Mouse (Mus musculus) embryonic facial prominence, embryonic 11.5 days (tissue): ENCODE data around the gene Pip4k2a. TPM values are rescaled to one million over a fixed set of nuclear protein-coding genes. Genes with fewer than 3 reads are reported as not detected.

Experiments used
- ATAC-seq: fragments of 200-750 bp; cut with Nextera tagmentation; replicated peaks from 2 replicates; pipeline ENCODE4 v1.8.0; 2017; ENCODE audit warnings: low read depth; ENCODE audit not compliant: insufficient number of reproducible peaks, low FRiP score, low TSS enrichment
- DNase-seq: peaks from one replicate; pipeline ENCODE4 v3.0.0-alpha.2; 2015; ENCODE audit warnings: low spot score
- H3K27ac ChIP-seq: fragments of 300-500 bp; sonication (generic); replicated peaks from 2 replicates; pipeline ENCODE4 v1.5.1; 2014; ENCODE audit warnings: mild to moderate bottlenecking, low read depth, low read length, control low read depth
- H3K27me3 ChIP-seq: fragments of 300-500 bp; sonication (generic); 2 replicates; pipeline ENCODE4 v1.6.1; 2014; ENCODE audit warnings: mild to moderate bottlenecking, low read length, moderate library complexity, mixed read lengths; ENCODE audit not compliant: control insufficient read depth, insufficient read depth
- H3K36me3 ChIP-seq: fragments of 300-500 bp; sonication (generic); replicated peaks from 2 replicates; pipeline ENCODE4 v1.6.1; 2014; ENCODE audit warnings: low read depth, mild to moderate bottlenecking, low read length, moderate library complexity, mixed read lengths; ENCODE audit not compliant: control insufficient read depth, insufficient read depth
- H3K4me1 ChIP-seq: fragments of 300-500 bp; sonication (generic); 2 replicates; pipeline ENCODE4 v1.6.1; 2014; ENCODE audit warnings: low read length, mixed read lengths; ENCODE audit not compliant: control insufficient read depth, insufficient read depth
- H3K4me2 ChIP-seq: fragments of 300-500 bp; sonication (generic); 2 replicates; pipeline ENCODE4 v1.6.1; 2014; ENCODE audit warnings: low read depth, mild to moderate bottlenecking, control low read depth, low read length, moderate library complexity
- H3K4me3 ChIP-seq: fragments of 300-500 bp; sonication (generic); 2 replicates; pipeline ENCODE4 v1.5.1; 2014; ENCODE audit warnings: low read depth, low read length, control low read depth
- H3K9ac ChIP-seq: fragments of 300-500 bp; sonication (generic); replicated peaks from 2 replicates; pipeline ENCODE4 v1.6.1; 2014; ENCODE audit warnings: mild to moderate bottlenecking, control low read depth, low read length
- H3K9me3 ChIP-seq: fragments of 300-500 bp; sonication (generic); replicated peaks from 2 replicates; pipeline ENCODE4 v1.6.1; 2016; ENCODE audit warnings: mild to moderate bottlenecking, low read length, inconsistent platforms, mixed read lengths; ENCODE audit not compliant: control insufficient read depth
- WGBS: fragments of 180-500 bp; shearing (Covaris S2); extraction: QIAGEN DNeasy Blood & Tissue Kit; methylation state at CpG from one replicate; pipeline ENCODE4 v1.1.7; 2014; 5-methylcytosine and 5-hydroxymethylcytosine counted together
- polyA plus RNA-seq: library from polyadenylated mRNA; unstranded; fragments of >200 nt; fragmentation: Nextera tagmentation; extraction: Ambion mirVana; gene quantifications from 2 replicates; pipeline ENCODE4 v1.2.1, GENCODE M21; 2014

The Pip4k2a gene
- polyA plus RNA-seq, 1 experiment from 2014 or later, result 9.7 TPM

- Histone ChIP-seq H3K27ac (no peak overlapping the region), H3K9ac (no peak overlapping the region), H3K4me3 (no peak overlapping the region), H3K27me3 (no peaks in the 10 kb centered on the region), H3K4me2 (no peak overlapping the region), H3K36me3 (no peaks in the 10 kb centered on the region), H3K9me3 (no peaks in the 10 kb centered on the region), H3K4me1 (no peaks in the 10 kb centered on the region)
- ATAC-seq (no peak), DNase-seq (no peak)
- 81% methylated on average over 10 of the region's 10 CpGs for WGBS
Measured at GRCm38 (mm10) chr2:18977201-18977805, 20.6 kb downstream of the Pip4k2a start.

DNA sequence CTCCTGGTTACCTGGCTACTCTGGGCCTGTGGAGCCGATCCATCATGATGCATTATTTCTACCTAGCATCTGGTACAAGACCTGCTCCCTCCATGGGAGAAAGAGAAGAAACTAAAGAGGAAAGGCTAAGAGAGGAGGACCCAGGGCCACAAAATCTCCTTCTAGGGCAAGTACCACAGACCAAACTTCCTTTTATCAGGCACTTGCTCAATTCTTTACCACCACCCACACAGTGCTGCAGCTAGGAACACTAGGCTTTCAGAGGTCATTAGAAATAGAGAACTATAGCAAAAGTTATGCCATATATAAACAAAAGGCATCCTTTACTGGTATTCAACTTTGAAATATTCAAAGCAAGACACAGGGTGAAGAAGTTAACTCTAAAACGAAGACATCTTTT is 21.8 kb downstream of the Pip4k2a start:
- no peaks in the 10 kb centered on the region for H3K4me1 ChIP-seq
- no peak overlapping the region for H3K4me3 ChIP-seq
- H3K9ac ChIP-seq, result no peak overlapping the region
- H3K4me2 ChIP-seq, result no peak overlapping the region
- no peak overlapping the region for H3K27ac ChIP-seq
- H3K9me3 ChIP-seq, result no peaks in the 10 kb centered on the region
- H3K36me3 ChIP-seq, result no peaks in the 10 kb centered on the region
- H3K27me3 ChIP-seq, result no peaks in the 10 kb centered on the region
- 87% methylated on average over 2 of the region's 2 CpGs for WGBS
- DNase-seq, result no peak
- no peak for ATAC-seq

DNA sequence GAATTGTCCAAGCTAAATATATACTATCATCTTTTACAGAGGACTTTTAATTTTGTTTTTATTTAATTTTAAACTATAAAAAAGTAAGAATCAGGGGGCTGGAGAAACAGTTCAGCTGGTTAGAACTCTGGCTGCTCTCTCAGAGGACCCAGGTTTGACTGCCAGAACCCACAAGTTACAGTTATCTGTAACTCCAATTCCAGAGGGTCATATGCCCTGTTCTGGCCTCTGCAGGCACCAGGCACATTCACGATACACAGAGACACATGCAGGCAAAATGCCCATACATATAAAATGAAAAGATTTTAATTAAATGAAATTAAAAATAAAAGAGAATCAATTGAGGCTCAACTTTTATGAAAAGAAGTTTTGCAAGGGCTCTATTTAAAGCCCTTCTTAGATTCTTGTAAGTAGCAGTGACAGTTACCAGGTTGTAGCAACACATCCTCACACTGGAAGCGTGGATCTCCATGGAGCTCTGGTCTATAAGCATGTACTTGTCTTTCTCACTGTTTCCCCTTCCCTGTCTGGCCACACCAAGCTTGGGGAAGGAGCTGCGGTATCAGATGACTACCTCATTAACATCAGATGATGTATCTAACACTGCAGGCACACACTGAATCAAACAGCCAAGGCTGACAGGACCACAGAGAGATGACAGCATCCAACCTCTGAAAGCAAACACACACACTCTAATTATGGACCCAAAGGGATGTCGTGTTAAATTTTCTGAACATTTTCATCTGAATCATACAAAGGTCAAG is 22.9 kb downstream of the Pip4k2a start:
- Histone ChIP-seq H3K4me1 (no peaks in the 10 kb centered on the region), H3K4me2 (no peak overlapping the region), H3K36me3 (no peaks in the 10 kb centered on the region), H3K4me3 (no peak overlapping the region), H3K9me3 (no peaks in the 10 kb centered on the region), H3K9ac (no peak overlapping the region), H3K27me3 (no peaks in the 10 kb centered on the region), H3K27ac (no peak overlapping the region)
- ATAC-seq (no peak), DNase-seq (no peak)
- 42% methylated on average over 4 of the region's 4 CpGs for WGBS

GRCm38 (mm10) chr2:18971564-18971963 is 26.4 kb downstream of the Pip4k2a start:
- no peaks in the 10 kb centered on the region for H3K27me3 ChIP-seq
- no peak overlapping the region for H3K4me3 ChIP-seq
- H3K36me3 ChIP-seq, result no peaks in the 10 kb centered on the region
- H3K4me1 ChIP-seq, result no peaks in the 10 kb centered on the region
- H3K9me3 ChIP-seq, result no peaks in the 10 kb centered on the region
- no peak overlapping the region for H3K9ac ChIP-seq
- H3K27ac ChIP-seq, result no peak overlapping the region
- DNase-seq (no peak), ATAC-seq (no peak)
- 85% methylated on average over 3 of the region's 3 CpGs for WGBS
- H3K4me2 ChIP-seq, result no peak overlapping the region

DNA sequence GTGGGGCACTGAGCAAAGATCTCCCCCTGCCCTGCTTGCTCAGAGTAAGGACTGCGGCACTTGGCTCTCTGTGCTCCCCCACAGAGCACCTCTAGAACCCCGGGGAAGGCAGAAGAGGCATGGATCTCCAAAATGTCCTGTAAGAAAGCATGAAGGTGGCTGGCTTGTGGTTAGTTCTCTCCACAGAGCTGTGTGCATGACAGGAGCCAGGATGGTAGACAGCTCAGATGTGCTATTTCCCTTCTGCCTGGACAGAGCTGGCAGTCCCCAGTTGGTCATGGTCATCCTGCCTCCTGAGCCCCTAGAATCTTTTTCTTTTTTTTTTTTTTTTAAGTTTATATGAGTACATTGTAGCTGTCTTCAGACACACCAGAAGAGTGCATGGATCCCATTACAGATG is 27.5 kb downstream of the Pip4k2a start:
- H3K27ac ChIP-seq, result no peak overlapping the region
- H3K36me3 ChIP-seq, result no peaks in the 10 kb centered on the region
- no peak overlapping the region for H3K4me3 ChIP-seq
- no peaks in the 10 kb centered on the region for H3K9me3 ChIP-seq
- 88% methylated on average over 2 of the region's 2 CpGs for WGBS
- no peak overlapping the region for H3K9ac ChIP-seq
- DNase-seq (no peak), ATAC-seq (no peak)
- no peaks in the 10 kb centered on the region for H3K4me1 ChIP-seq
- no peak overlapping the region for H3K4me2 ChIP-seq
- H3K27me3 ChIP-seq, result no peaks in the 10 kb centered on the region

DNA sequence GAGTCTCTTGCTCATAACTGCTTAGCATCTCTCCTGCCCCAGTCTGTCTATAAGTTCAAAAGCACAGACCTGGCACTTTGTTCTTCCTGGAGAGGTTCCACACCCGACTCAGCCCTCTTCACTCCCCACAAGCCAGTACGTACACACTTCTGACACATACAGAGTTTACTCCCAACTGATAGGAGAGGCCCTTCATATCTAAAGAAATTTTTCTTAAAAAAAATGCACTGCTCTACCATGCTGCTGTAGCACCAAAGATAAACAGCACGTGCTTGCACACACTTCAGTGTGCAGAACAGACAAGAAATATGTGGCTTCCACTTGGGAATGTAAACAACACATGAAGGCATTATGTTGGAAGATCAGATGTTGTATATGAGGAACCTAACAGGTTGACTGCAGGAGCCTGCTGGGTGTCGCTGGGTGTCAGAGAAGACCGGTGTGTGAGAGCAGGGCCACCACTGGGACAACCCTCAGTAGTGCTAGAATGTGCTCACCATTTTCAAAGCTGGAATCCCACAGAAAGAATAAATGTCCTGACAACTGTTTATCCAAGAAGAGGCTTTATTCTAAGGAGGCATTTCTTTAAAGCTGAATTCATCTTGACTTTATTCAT is 28.8 kb downstream of the Pip4k2a start:
- ATAC-seq, result no peak
- WGBS, result 78% methylated on average over 5 of the region's 5 CpGs
- Histone ChIP-seq H3K4me2 (no peak overlapping the region), H3K4me3 (no peak overlapping the region), H3K27ac (no peak overlapping the region), H3K27me3 (no peaks in the 10 kb centered on the region), H3K36me3 (no peaks in the 10 kb centered on the region), H3K9ac (no peak overlapping the region), H3K4me1 (no peaks in the 10 kb centered on the region), H3K9me3 (no peaks in the 10 kb centered on the region)
- no peak for DNase-seq

GRCm38 (mm10) chr2:18967451-18968063 is 30.4 kb downstream of the Pip4k2a start:
- DNase-seq, result no peak
- H3K9ac ChIP-seq, result no peak overlapping the region
- H3K4me2 ChIP-seq, result no peak overlapping the region
- WGBS, result 93% methylated on average over 5 of the region's 5 CpGs
- no peaks in the 10 kb centered on the region for H3K9me3 ChIP-seq
- no peak overlapping the region for H3K27ac ChIP-seq
- H3K27me3 ChIP-seq, result no peaks in the 10 kb centered on the region
- H3K4me1 ChIP-seq, result no peaks in the 10 kb centered on the region
- no peaks in the 10 kb centered on the region for H3K36me3 ChIP-seq
- no peak overlapping the region for H3K4me3 ChIP-seq
- ATAC-seq, result no peak

GRCm38 (mm10) chr2:18966566-18966965 is 31.4 kb downstream of the Pip4k2a start:
- 84% methylated on average over 5 of the region's 5 CpGs for WGBS
- Histone ChIP-seq H3K4me2 (no peak overlapping the region), H3K36me3 (no peaks in the 10 kb centered on the region), H3K27me3 (no peaks in the 10 kb centered on the region), H3K4me3 (no peak overlapping the region), H3K9me3 (no peaks in the 10 kb centered on the region), H3K9ac (no peak overlapping the region), H3K27ac (no peak overlapping the region), H3K4me1 (no peaks in the 10 kb centered on the region)
- no peak for DNase-seq
- no peak for ATAC-seq
